Mouse (Mus musculus): Measurements from ENCODE around the gene Zfp300. TPM values are rescaled to one million over a fixed set of nuclear protein-coding genes. Genes with fewer than 3 reads are reported as not detected.

Zfp300 gene
- 0.19 and 3.1 TPM in 2 replicates for total RNA-seq (2017)

GRCm38 (mm10) chrX:21088983-21089866 is at the start of gene Zfp300:
TSS of gene Zfp300 (minus strand) at chrX:21089527.
- peak; percentile 90 for ATAC-seq (replicated peaks; ENCODE audit: low read depth, poor library complexity, severe bottlenecking)

- ATAC-seq (replicated peaks; ENCODE audit: low read depth, poor library complexity, severe bottlenecking): no peak
Measured at GRCm38 (mm10) chrX:21115520-21115919, 26.2 kb upstream of the Zfp300 start, which contains the start of gene Ssxa1. TSS of gene Ssxa1 (plus strand) at chrX:21115820.

- ATAC-seq (replicated peaks; ENCODE audit: low read depth, poor library complexity, severe bottlenecking): no peak
Measured at GRCm38 (mm10) chrX:21089867-21090239, 526 bp upstream of the Zfp300 start.

GRCm38 (mm10) chrX:21088645-21088982 is 713 bp downstream of the Zfp300 start:
- no peak for ATAC-seq (replicated peaks; ENCODE audit: low read depth, poor library complexity, severe bottlenecking)

- no peak for ATAC-seq (replicated peaks; ENCODE audit: low read depth, poor library complexity, severe bottlenecking)
Measured at GRCm38 (mm10) chrX:21068106-21068505, 21.2 kb downstream of the Zfp300 start, which contains the start of gene Spaca5. TSS of gene Spaca5 (plus strand) at chrX:21068406.

GRCm38 (mm10) chrX:21062544-21062890 is 26.8 kb downstream of the Zfp300 start:
- ATAC-seq (replicated peaks; ENCODE audit: low read depth, poor library complexity, severe bottlenecking): no peak

GRCm38 (mm10) chrX:21061866-21062543 is 27.3 kb downstream of the Zfp300 start, which contains the start of gene Zfp182:
TSS of gene Zfp182 (minus strand) at chrX:21062316.
- peak; percentile 100 for ATAC-seq (replicated peaks; ENCODE audit: low read depth, poor library complexity, severe bottlenecking)

- 0 out of 2 replicates have a peak, but pooled peaks have one; percentile 22 for ATAC-seq (replicated peaks; ENCODE audit: low read depth, poor library complexity, severe bottlenecking)
Measured at GRCm38 (mm10) chrX:21061460-21061859, 27.9 kb downstream of the Zfp300 start.

Other genes with a start within 250 kb of the Zfp300 start
- not detected in 2 replicates for gene Timp1, start 219.4 kb downstream of the Zfp300 start, total RNA-seq (2017)
- gene Syn1, start 168.5 kb downstream of the Zfp300 start, total RNA-seq (2017): not detected in 2 replicates
- gene Cfp, start 158.0 kb downstream of the Zfp300 start, total RNA-seq (2017): 2.9 and 5.2 TPM in 2 replicates
- 2.9 and 4.3 TPM in 2 replicates for gene Elk1, start 138.9 kb downstream of the Zfp300 start, total RNA-seq (2017)
- gene Uxt, start 127.5 kb downstream of the Zfp300 start, total RNA-seq (2017): 17.9 and 37.2 TPM in 2 replicates
- gene Zfp182, start 27.2 kb downstream of the Zfp300 start, total RNA-seq (2017): 16.4 TPM in 2 replicates
- not detected in 2 replicates for gene Spaca5, start 21.1 kb downstream of the Zfp300 start, total RNA-seq (2017)
- gene Ssxa1, start 26.3 kb upstream of the Zfp300 start, total RNA-seq (2017): not detected in 2 replicates
- not detected in 2 replicates for gene Gm21876, start 86.1 kb upstream of the Zfp300 start, total RNA-seq (2017)